Mouse (Mus musculus) heart, postnatal 14 days (tissue): Measurements from ENCODE around the gene 4933405L10Rik. TPM values are rescaled to one million over a fixed set of nuclear protein-coding genes. Genes with fewer than 3 reads are reported as not detected.

Experiments used
- DNase-seq, 2 experiments: peaks; one replicate each; pipeline ENCODE4 v3.0.0; 2021 to 2022
- intact Hi-C: fragments of 180-260 bp; cut with DNase I; formaldehyde crosslinking; loops from one replicate; pipeline ENCODE4 v1.15.1; 2025
- long read RNA-seq, 2 experiments: library from polyadenylated mRNA; stranded (forward); transcript quantifications; one replicate each; pipeline ENCODE4 v2.0.0; 2021
- total RNA-seq, 2 experiments: library from RNA; stranded (reverse); gene quantifications; 2 replicates each; pipeline ENCODE4 v1.2.3; 2021

The 4933405L10Rik gene
- total RNA-seq, result not detected
- long read RNA-seq, experiment 1, result 0 reads
- long read RNA-seq, experiment 2, result 0 reads

GRCm38 (mm10) chr8:105707498-105708403 is at the start of gene 4933405L10Rik, which contains the start of gene Enkd1:
Gene 4933405L10Rik, plus strand, starts transcription at chr8:105707655.
Gene Enkd1, minus strand, starts transcription at chr8:105708210.
- intact Hi-C loops, result loop anchor here (5.0 kb wide), 1 partner anchor 305 kb away; the partner anchor contains the start of gene Ddx28

GRCm38 (mm10) chr8:105661167-105661566 is 46.3 kb upstream of the 4933405L10Rik start:
- no peak for DNase-seq
- intact Hi-C loops, result no loop called here

More at GRCm38 (mm10) chr8:105707498-105708403, at the start of gene 4933405L10Rik, which contains the start of gene Enkd1:
- DNase-seq, result peak; percentile 75 to 87

- DNase-seq, result no peak
- intact Hi-C loops, result no loop called here
Measured at GRCm38 (mm10) chr8:105677891-105678290, 29.6 kb upstream of the 4933405L10Rik start.

- intact Hi-C loops, result loop anchor here (2.0 to 5.0 kb wide), 3 partner anchors 48 to 119 kb away; partner anchors contain the start of genes Agrp, Atp6v0d1 and Ctcf
- DNase-seq, result no peak
Measured at GRCm38 (mm10) chr8:105685325-105685724, 22.1 kb upstream of the 4933405L10Rik start.

GRCm38 (mm10) chr8:105685796-105686308 is 21.6 kb upstream of the 4933405L10Rik start, which contains the start of gene Carmil2:
Gene Carmil2, plus strand, starts transcription at chr8:105686274.
- peak; percentile 66 to 81 for DNase-seq
- intact Hi-C loops, result loop anchor here (2.0 to 5.0 kb wide), 3 partner anchors 49 to 119 kb away; partner anchors contain the start of genes Agrp, Atp6v0d1 and Ctcf

- intact Hi-C loops, result loop anchor here (5.0 kb wide), 1 partner anchor 49 kb away; the partner anchor contains the start of genes Agrp and Ctcf
- no peak for DNase-seq
Measured at GRCm38 (mm10) chr8:105686551-105686950, 20.9 kb upstream of the 4933405L10Rik start.

GRCm38 (mm10) chr8:105687512-105687911 is 19.9 kb upstream of the 4933405L10Rik start:
- intact Hi-C loops, result loop anchor here (5.0 kb wide), 1 partner anchor 50 kb away; the partner anchor contains the start of genes Agrp and Ctcf
- no peak for DNase-seq

GRCm38 (mm10) chr8:105688242-105688752 is 19.2 kb upstream of the 4933405L10Rik start:
- intact Hi-C loops, result loop anchor here (5.0 kb wide), 1 partner anchor 51 kb away; the partner anchor contains the start of genes Agrp and Ctcf
- no peak for DNase-seq

GRCm38 (mm10) chr8:105689256-105689982 is 18.0 kb upstream of the 4933405L10Rik start:
- intact Hi-C loops, result loop anchor here (5.0 kb wide), 1 partner anchor 52 kb away; the partner anchor contains the start of genes Agrp and Ctcf
- no peak for DNase-seq

- DNase-seq, result no peak
- intact Hi-C loops, result loop anchor here (5.0 kb wide), 1 partner anchor 53 kb away; the partner anchor contains the start of genes Agrp and Ctcf
Measured at GRCm38 (mm10) chr8:105689983-105690360, 17.5 kb upstream of the 4933405L10Rik start.

- DNase-seq, result no peak
- intact Hi-C loops, result no loop called here
Measured at GRCm38 (mm10) chr8:105690978-105691377, 16.5 kb upstream of the 4933405L10Rik start.

GRCm38 (mm10) chr8:105692449-105693182 is 14.8 kb upstream of the 4933405L10Rik start:
- intact Hi-C loops, result no loop called here
- no peak for DNase-seq

GRCm38 (mm10) chr8:105693648-105694047 is 13.8 kb upstream of the 4933405L10Rik start:
- intact Hi-C loops, result no loop called here
- peak; percentile 81 to 87 for DNase-seq

GRCm38 (mm10) chr8:105694051-105694799 is 13.2 kb upstream of the 4933405L10Rik start:
- intact Hi-C loops, result no loop called here
- DNase-seq, result peak in 1 of 2 experiments; percentile 27

- DNase-seq, result no peak
- intact Hi-C loops, result no loop called here
Measured at GRCm38 (mm10) chr8:105695080-105695780, 12.2 kb upstream of the 4933405L10Rik start.

- intact Hi-C loops, result no loop called here
- DNase-seq, result no peak
Measured at GRCm38 (mm10) chr8:105697196-105697780, 10.2 kb upstream of the 4933405L10Rik start.

- intact Hi-C loops, result no loop called here
- DNase-seq, result no peak
Measured at GRCm38 (mm10) chr8:105698734-105699133, 8.7 kb upstream of the 4933405L10Rik start.
